Mouse (Mus musculus) small intestine, adult 2 months (tissue): ENCODE measurements around the gene Nlrp2.

Experiments
- CTCF ChIP-seq: fragments of 200-500 bp; IDR thresholded peaks from 2 replicates; pipeline ENCODE4 v1.5.1; 2012; ENCODE audit warnings: low read depth, mild to moderate bottlenecking, control low read depth, inconsistent platforms, low read length, moderate library complexity, mixed read lengths; ENCODE audit not compliant: insufficient replicate concordance, insufficient read length; ENCODE audit errors: extremely low read depth
- POLR2A ChIP-seq: fragments of 200-500 bp; IDR thresholded peaks from 2 replicates; pipeline ENCODE4 v1.6.1; 2012; ENCODE audit warnings: low read depth, mild to moderate bottlenecking, control low read depth, inconsistent platforms, low read length, moderate library complexity

DNA sequence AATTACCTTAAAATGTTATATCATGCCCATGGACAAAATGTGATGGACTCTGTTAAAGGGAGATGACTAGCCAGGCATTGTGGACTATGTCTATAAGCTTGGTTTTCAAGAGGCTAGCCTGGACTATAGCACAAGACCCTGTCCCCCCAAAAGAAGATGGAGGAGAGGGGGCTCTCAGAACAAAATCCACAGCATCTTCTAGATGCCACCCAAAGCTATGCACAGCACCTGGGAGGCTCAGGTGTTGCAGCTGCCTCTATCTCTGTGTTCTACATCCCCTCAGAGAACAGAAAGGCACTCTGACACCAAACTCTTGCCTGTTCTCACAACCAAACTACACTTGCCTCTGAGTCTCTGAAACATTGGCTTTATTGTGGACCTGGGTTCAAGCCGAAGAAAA lies 598 bp downstream of the Nlrp2 start, which contains the start of gene Gm5065:
- TF ChIP-seq CTCF (no peak), POLR2A (no peak)
